Mouse (Mus musculus): Measurements from ENCODE around the gene Pipox. TPM values are rescaled to one million over a fixed set of nuclear protein-coding genes. Genes with fewer than 3 reads are reported as not detected.

The Pipox gene
- polyA plus RNA-seq, 1 experiment from 2014 or later = 45.7 TPM

DNA sequence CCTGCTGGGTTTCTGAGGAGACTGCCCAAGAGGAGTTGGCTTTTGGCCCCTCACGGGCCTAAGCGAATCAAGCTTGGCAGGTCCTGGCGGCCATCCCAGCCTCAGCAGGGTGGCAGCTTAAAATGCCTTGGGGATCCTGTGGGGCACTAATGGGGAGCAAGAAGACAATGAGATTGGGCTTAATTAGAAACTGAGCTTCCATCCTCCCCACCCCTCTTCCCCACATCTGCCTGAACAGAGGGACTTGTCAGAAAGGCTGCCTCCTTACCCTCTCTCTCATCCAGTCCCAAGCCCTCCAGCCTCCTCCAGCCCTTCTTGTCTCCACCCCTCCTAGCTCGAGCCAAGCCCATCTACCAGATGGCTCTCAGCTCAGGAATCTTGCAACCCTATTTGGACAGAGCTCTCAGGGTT lies 40.2 kb upstream of the Pipox start:
- WGBS = 2% methylated on average over 4 of the region's 4 CpGs

DNA sequence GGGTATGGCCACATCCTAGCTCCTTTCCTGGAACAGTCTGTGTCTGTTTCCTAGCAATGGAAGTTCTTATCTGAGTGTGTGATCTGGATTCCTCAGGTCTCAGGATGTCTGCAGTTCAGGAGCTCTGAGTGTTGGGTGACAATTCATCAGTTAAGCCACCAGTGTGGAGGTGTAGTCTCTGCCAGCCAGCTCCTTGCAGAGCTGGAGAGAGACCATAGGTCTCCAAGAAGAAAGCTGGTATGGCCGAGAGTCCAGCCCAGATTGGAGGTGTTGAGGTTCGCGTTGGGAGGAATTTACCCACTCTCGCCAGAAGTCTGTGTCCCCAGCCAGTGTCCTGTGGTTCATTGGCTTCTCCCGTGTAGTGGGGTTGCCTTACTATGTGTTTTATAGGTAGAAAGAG lies 38.7 kb upstream of the Pipox start:
- Histone ChIP-seq H3K9me3 (ENCODE audit: control insufficient read depth) (no peaks in the 10 kb centered on the region), H3K9ac (ENCODE audit: low read depth, low read length) (no peak overlapping the region), H3K4me3 (ENCODE audit: low read depth, low read length) (no peak overlapping the region), H3K36me3 (ENCODE audit: control insufficient read depth, insufficient read depth) (no peaks in the 10 kb centered on the region), H3K27me3 (replicated peaks; ENCODE audit: control insufficient read depth, insufficient read depth, low read length) (peaks cover 71% of the 10 kb centered on the region), H3K4me2 (replicated peaks; ENCODE audit: low read depth) (no peak overlapping the region), H3K27ac (ENCODE audit: low read depth, low read length) (no peak overlapping the region), H3K4me1 (replicated peaks; ENCODE audit: control insufficient read depth, insufficient read depth, low read length) (0 out of 2 replicates have a peak, but pooled peaks cover 6% of the 10 kb centered on the region)
- no peak for TF ChIP-seq CTCF (IDR thresholded peaks at IDR 0.05; ENCODE audit: low read depth)
- WGBS = 27% methylated on average over 5 of the region's 5 CpGs
- ATAC-seq = no peak

More for the DNA sequence above, 40.2 kb upstream of the Pipox start:
- no peak for ATAC-seq
- Histone ChIP-seq H3K4me1 (replicated peaks; ENCODE audit: control insufficient read depth, insufficient read depth, low read length) (0 out of 2 replicates have a peak, but pooled peaks cover 6% of the 10 kb centered on the region), H3K9ac (ENCODE audit: low read depth, low read length) (no peak overlapping the region), H3K4me3 (ENCODE audit: low read depth, low read length) (no peak overlapping the region), H3K9me3 (ENCODE audit: control insufficient read depth) (no peaks in the 10 kb centered on the region), H3K36me3 (ENCODE audit: control insufficient read depth, insufficient read depth) (no peaks in the 10 kb centered on the region), H3K27ac (ENCODE audit: low read depth, low read length) (no peak overlapping the region), H3K4me2 (replicated peaks; ENCODE audit: low read depth) (no peak overlapping the region), H3K27me3 (replicated peaks; ENCODE audit: control insufficient read depth, insufficient read depth, low read length) (peaks cover 69% of the 10 kb centered on the region)
- TF ChIP-seq CTCF (IDR thresholded peaks at IDR 0.05; ENCODE audit: low read depth) = no peak

DNA sequence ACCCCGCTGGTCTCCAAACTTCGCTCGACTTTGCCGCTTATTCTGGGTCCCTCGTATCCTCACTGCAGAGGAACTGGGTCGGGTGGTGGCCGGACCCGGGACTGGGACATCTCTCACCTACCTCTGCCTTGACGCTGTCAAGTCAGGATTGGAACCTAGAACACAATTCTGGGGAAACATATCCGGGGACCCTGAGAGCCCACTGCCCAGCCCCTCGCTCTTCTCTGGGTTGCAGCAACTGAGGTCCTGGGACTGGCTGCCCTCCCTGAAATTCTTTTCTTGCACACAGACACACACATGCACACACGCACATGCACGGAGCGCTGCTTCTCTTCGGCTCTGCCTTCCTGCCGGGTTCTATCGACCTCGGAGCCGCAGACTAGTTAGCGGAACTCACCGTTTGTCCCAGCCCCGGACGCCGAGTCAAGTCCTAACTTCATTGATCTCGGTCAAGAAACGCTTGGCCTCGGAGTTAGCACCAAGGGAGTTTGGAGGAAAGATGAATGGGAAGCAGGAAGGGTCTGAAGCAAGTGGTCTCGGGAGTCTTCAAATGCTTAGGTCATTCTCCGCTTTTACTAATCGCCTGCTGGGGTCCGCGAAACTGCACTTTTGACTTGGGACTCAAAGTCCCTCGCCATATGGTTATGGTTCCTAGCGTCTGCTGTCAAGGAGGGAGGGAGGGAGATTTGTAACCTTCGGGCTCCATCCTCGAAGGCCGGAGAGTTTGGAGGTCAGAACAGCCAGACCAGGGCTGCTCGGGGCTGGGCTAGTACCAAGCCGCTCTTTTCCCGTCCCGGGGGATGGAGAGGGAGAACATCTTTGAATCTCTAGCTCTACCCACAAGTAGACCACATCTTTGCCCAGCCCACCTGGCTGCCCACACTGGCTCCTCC lies 37.9 kb upstream of the Pipox start:
- Histone ChIP-seq H3K4me2 (replicated peaks; ENCODE audit: low read depth) (peak overlapping the region; percentile 91), H3K9me3 (ENCODE audit: control insufficient read depth) (no peaks in the 10 kb centered on the region), H3K27ac (ENCODE audit: low read depth, low read length) (no peak overlapping the region), H3K4me3 (ENCODE audit: low read depth, low read length) (peak overlapping the region; percentile 49), H3K36me3 (ENCODE audit: control insufficient read depth, insufficient read depth) (no peaks in the 10 kb centered on the region), H3K27me3 (replicated peaks; ENCODE audit: control insufficient read depth, insufficient read depth, low read length) (peaks cover 69% of the 10 kb centered on the region), H3K9ac (ENCODE audit: low read depth, low read length) (no peak overlapping the region), H3K4me1 (replicated peaks; ENCODE audit: control insufficient read depth, insufficient read depth, low read length) (0 out of 2 replicates have a peak, but pooled peaks cover 6% of the 10 kb centered on the region)
- no peak for TF ChIP-seq CTCF (IDR thresholded peaks at IDR 0.05; ENCODE audit: low read depth)
- ATAC-seq = no peak
- WGBS = 2% methylated on average over 41 of the region's 41 CpGs

DNA sequence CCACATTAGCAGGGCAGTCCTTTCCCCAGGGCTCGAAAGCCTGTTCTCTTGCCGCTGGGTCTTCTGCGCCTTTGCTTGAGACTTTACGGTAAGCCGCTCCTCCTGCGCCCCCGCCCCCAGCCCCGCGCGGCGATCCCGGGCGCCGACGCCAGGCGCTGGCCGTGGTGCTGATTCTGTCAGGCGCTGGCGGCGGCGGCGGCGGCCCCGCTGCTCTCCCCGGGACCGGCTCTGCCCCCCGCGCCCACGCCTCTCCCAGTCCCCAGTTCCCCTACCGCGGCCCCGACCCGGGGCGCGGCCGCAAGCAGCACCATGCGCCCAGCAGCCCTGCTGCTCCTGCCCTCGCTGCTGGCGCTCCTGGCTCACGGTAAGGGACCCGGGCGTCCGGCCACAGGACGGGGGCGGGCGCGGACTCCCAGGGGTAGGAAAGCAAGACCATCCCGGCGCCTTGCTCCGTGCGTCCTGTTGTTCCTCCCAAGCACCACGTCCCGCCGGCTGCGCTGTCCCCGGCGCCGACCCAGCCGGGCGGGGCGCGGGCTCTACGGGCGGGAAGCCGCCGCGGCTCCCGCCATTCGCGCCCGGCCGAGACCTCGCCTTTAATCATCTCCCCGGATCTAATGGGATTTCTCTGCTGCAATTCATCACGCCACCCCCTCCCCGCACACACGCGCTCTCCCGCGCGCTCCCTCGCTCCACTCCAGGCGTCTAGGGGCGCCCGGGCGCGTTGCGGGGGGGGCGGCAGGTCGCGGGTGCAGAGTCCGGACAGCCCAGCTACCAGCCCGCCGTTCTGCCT lies 37.0 kb upstream of the Pipox start, which contains the start of gene Sez6:
Sez6 (plus strand) TSS at position 50 of the 790 bp plus-strand sequence.
- ATAC-seq = peak; percentile 68

DNA sequence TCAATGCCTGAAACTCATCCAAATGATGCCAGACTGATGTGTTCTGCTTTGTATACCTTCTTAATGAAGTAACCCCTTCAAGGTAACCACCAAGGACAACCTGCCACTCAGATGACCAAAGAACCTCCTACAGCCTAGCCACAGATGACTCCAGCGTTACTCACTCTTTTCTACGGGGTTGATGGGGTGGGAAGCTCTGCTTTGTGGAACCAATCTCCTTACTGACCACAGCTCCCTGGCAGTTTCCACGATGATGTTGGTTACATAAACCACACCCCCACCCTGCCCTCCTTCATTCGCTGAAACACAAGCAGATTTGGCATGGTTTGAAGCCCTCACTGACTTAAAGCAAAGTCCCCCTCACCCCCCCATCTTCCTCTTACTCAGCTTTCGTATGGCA lies 33.9 kb upstream of the Pipox start:
- TF ChIP-seq CTCF (IDR thresholded peaks at IDR 0.05; ENCODE audit: low read depth) = no peak
- ATAC-seq = no peak
- H3K36me3 ChIP-seq (ENCODE audit: control insufficient read depth, insufficient read depth) = no peaks in the 10 kb centered on the region
- H3K4me1 ChIP-seq (replicated peaks; ENCODE audit: control insufficient read depth, insufficient read depth, low read length) = 0 out of 2 replicates have a peak, but pooled peaks cover 6% of the 10 kb centered on the region
- no peak overlapping the region for H3K9ac ChIP-seq (ENCODE audit: low read depth, low read length)
- no peaks in the 10 kb centered on the region for H3K9me3 ChIP-seq (ENCODE audit: control insufficient read depth)
- H3K27ac ChIP-seq (ENCODE audit: low read depth, low read length) = no peak overlapping the region
- WGBS = 72% methylated on average over 5 of the region's 5 CpGs
- no peak overlapping the region for H3K4me3 ChIP-seq (ENCODE audit: low read depth, low read length)
- H3K27me3 ChIP-seq (replicated peaks; ENCODE audit: control insufficient read depth, insufficient read depth, low read length) = peaks cover 43% of the 10 kb centered on the region
- H3K4me2 ChIP-seq (replicated peaks; ENCODE audit: low read depth) = no peak overlapping the region

More for the DNA sequence above, 37.0 kb upstream of the Pipox start, which contains the start of gene Sez6:
- peak; percentile 40; the same call in 1 of the 2 replicates for TF ChIP-seq CTCF (IDR thresholded peaks at IDR 0.05; ENCODE audit: low read depth)
- Histone ChIP-seq H3K4me3 (ENCODE audit: low read depth, low read length) (peak within 1 kb of the TSS; percentile 49), H3K9me3 (ENCODE audit: control insufficient read depth) (no peaks in the 10 kb centered on the region), H3K4me2 (replicated peaks; ENCODE audit: low read depth) (peak within 1 kb of the TSS; percentile 91), H3K36me3 (ENCODE audit: control insufficient read depth, insufficient read depth) (no peaks in the 10 kb centered on the region), H3K9ac (ENCODE audit: low read depth, low read length) (no peak within 1 kb of the TSS), H3K27ac (ENCODE audit: low read depth, low read length) (peak within 1 kb of the TSS; percentile 21; the same call in 1 of the 2 replicates), H3K4me1 (replicated peaks; ENCODE audit: control insufficient read depth, insufficient read depth, low read length) (0 out of 2 replicates have a peak, but pooled peaks cover 6% of the 10 kb centered on the region), H3K27me3 (replicated peaks; ENCODE audit: control insufficient read depth, insufficient read depth, low read length) (peaks cover 65% of the 10 kb centered on the region)
- under 1% methylated on average over 73 of the region's 94 CpGs for WGBS

DNA sequence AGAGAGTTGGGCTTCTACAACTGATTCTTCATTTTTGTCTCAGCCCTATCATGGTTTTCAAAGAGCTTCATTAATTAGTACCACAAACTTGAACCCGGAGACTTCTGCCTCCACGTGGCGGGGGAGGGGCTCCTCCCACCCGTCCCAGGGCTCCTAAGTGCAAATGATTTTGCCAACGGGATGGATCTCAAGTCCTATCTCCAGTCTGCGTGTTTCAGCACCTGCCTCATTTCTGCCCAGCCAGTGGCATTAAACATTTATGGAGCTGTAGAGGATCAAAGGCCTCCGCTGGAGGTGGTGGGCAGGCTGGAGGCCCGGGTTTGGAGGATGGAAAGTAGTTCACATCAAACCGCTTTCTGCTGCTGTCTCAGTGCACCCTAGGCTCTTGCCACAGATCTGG lies 32.8 kb upstream of the Pipox start:
- WGBS = 17% methylated on average over 9 of the region's 9 CpGs
- Histone ChIP-seq H3K27ac (ENCODE audit: low read depth, low read length) (no peak overlapping the region), H3K4me2 (replicated peaks; ENCODE audit: low read depth) (no peak overlapping the region), H3K4me3 (ENCODE audit: low read depth, low read length) (no peak overlapping the region), H3K9me3 (ENCODE audit: control insufficient read depth) (no peaks in the 10 kb centered on the region), H3K9ac (ENCODE audit: low read depth, low read length) (no peak overlapping the region), H3K27me3 (replicated peaks; ENCODE audit: control insufficient read depth, insufficient read depth, low read length) (peaks cover 31% of the 10 kb centered on the region), H3K4me1 (replicated peaks; ENCODE audit: control insufficient read depth, insufficient read depth, low read length) (0 out of 2 replicates have a peak, but pooled peaks cover 6% of the 10 kb centered on the region), H3K36me3 (ENCODE audit: control insufficient read depth, insufficient read depth) (no peaks in the 10 kb centered on the region)
- ATAC-seq = no peak
- no peak for TF ChIP-seq CTCF (IDR thresholded peaks at IDR 0.05; ENCODE audit: low read depth)

All from intestine, postnatal 0 days (tissue).